Mouse (Mus musculus): ENCODE measurements at regions not wholly inside any gene's neighbourhood (a gene's known extent, or its start where the extent isn't known, plus 50 kb on each side); places are given as distances from the start of the nearest gene placed in this dataset.

- H3K27me3 ChIP-seq (ENCODE audit: control insufficient read depth, insufficient read depth, low read length), result no peaks in the 10 kb centered on the region; the same call in 1 of the 2 replicates
- WGBS, result 85% methylated on average over 8 of the region's 8 CpGs
- TF ChIP-seq POLR2A (IDR thresholded peaks at IDR 0.05; ENCODE audit: borderline replicate concordance, insufficient read depth, low read length) (no peak), CTCF (IDR thresholded peaks at IDR 0.05; ENCODE audit: borderline replicate concordance, insufficient read depth, low read depth, low read length) (no peak)
Observed at GRCm38 (mm10) chr10:120587854-120588633, 111.8 kb upstream of the Hmga2 start.

GRCm38 (mm10) chr10:120587179-120587578 is 110.9 kb upstream of the Hmga2 start:
- Histone ChIP-seq H3K27me3 (ENCODE audit: control insufficient read depth, insufficient read depth, low read length) (no peaks in the 10 kb centered on the region; the same call in 1 of the 2 replicates), H3K4me1 (ENCODE audit: control insufficient read depth, insufficient read depth, low read length) (no peaks in the 10 kb centered on the region), H3K27ac (ENCODE audit: insufficient read depth, low read length) (no peak overlapping the region), H3K4me3 (replicated peaks; ENCODE audit: insufficient read depth, low read depth, low read length) (no peak overlapping the region)
- peak; percentile 20; the same call in 1 of the 2 replicates for TF ChIP-seq CTCF (IDR thresholded peaks at IDR 0.05; ENCODE audit: borderline replicate concordance, insufficient read depth, low read depth, low read length)
- no peak for TF ChIP-seq POLR2A (IDR thresholded peaks at IDR 0.05; ENCODE audit: borderline replicate concordance, insufficient read depth, low read length)
- peak; percentile 19 to 35 for DNase-seq
- 93% methylated on average over 3 of the region's 3 CpGs for WGBS

More at GRCm38 (mm10) chr10:120587854-120588633, 111.8 kb upstream of the Hmga2 start:
- DNase-seq, result no peak
- Histone ChIP-seq H3K4me1 (ENCODE audit: control insufficient read depth, insufficient read depth, low read length) (no peaks in the 10 kb centered on the region), H3K27ac (ENCODE audit: insufficient read depth, low read length) (no peak overlapping the region), H3K4me3 (replicated peaks; ENCODE audit: insufficient read depth, low read depth, low read length) (no peak overlapping the region)

GRCm38 (mm10) chr10:120582497-120582896 is 106.2 kb upstream of the Hmga2 start:
- Histone ChIP-seq H3K4me3 (replicated peaks; ENCODE audit: insufficient read depth, low read depth, low read length) (no peak overlapping the region), H3K27ac (ENCODE audit: insufficient read depth, low read length) (no peak overlapping the region), H3K4me1 (ENCODE audit: control insufficient read depth, insufficient read depth, low read length) (no peaks in the 10 kb centered on the region; the same call in 1 of the 2 replicates), H3K27me3 (ENCODE audit: control insufficient read depth, insufficient read depth, low read length) (no peaks in the 10 kb centered on the region; the same call in 1 of the 2 replicates)
- DNase-seq, result no peak
- TF ChIP-seq CTCF (IDR thresholded peaks at IDR 0.05; ENCODE audit: borderline replicate concordance, insufficient read depth, low read depth, low read length) (no peak), POLR2A (IDR thresholded peaks at IDR 0.05; ENCODE audit: borderline replicate concordance, insufficient read depth, low read length) (no peak)
- WGBS, result 9% methylated on average over 7 of the region's 7 CpGs

- H3K4me3 ChIP-seq (replicated peaks; ENCODE audit: insufficient read depth, low read depth, low read length), result no peak overlapping the region
- no peak for DNase-seq
- no peaks in the 10 kb centered on the region; the same call in 1 of the 2 replicates for H3K4me1 ChIP-seq (ENCODE audit: control insufficient read depth, insufficient read depth, low read length)
- WGBS, result 17% methylated on average over 6 of the region's 6 CpGs
- no peak for TF ChIP-seq POLR2A (IDR thresholded peaks at IDR 0.05; ENCODE audit: borderline replicate concordance, insufficient read depth, low read length)
- no peak for TF ChIP-seq CTCF (IDR thresholded peaks at IDR 0.05; ENCODE audit: borderline replicate concordance, insufficient read depth, low read depth, low read length)
- H3K27ac ChIP-seq (ENCODE audit: insufficient read depth, low read length), result no peak overlapping the region
- no peaks in the 10 kb centered on the region; the same call in 1 of the 2 replicates for H3K27me3 ChIP-seq (ENCODE audit: control insufficient read depth, insufficient read depth, low read length)
Observed at GRCm38 (mm10) chr10:120581547-120581946, 105.3 kb upstream of the Hmga2 start.

DNA sequence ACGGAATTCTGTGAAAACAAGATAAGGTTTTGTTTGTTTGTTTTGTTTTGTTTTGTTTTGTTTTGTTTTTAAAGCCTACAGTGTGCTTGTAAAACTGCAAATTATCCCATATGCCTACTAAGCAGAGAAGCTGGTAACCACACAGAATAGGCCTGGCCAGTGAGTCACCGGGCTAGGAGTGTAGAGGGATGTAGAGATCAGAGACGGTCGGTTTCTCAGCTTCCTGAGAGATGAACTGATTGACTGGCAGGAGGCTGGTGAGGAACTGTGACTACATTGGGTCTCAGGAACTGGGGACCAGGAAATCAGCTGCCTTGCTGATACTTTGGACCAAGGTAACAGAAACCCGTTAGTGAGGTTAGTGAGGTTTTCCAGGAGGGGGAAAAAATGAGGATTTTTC is 100.6 kb upstream of the Hmga2 start:
- TF ChIP-seq CTCF (IDR thresholded peaks at IDR 0.05; ENCODE audit: borderline replicate concordance, insufficient read depth, low read depth, low read length) (no peak), POLR2A (IDR thresholded peaks at IDR 0.05; ENCODE audit: borderline replicate concordance, insufficient read depth, low read length) (no peak)
- H3K4me3 ChIP-seq (replicated peaks; ENCODE audit: insufficient read depth, low read depth, low read length), result no peak overlapping the region

DNA sequence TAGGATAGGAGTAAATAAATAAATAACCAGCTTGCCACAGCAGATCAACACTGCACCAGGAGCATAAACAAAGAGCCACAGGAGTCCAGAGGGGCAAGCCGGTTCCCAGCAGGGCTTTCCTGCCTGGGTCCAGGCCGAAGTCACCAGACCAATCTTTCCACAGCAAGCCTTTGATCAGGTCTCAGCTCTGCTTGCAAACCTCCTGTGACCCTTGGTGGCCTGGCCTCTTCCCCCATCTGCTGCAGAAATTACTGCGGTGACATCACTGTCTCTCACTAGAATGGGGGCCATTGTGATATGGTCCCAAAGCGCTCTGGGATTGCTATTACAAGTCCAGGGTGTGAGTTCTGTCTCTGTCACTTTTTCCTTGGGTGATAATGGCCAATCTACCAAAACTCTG is 99.9 kb upstream of the Hmga2 start:
- H3K27me3 ChIP-seq (ENCODE audit: control insufficient read depth, insufficient read depth, low read length), result no peaks in the 10 kb centered on the region; the same call in 1 of the 2 replicates
- no peak for TF ChIP-seq CTCF (IDR thresholded peaks at IDR 0.05; ENCODE audit: borderline replicate concordance, insufficient read depth, low read depth, low read length)
- TF ChIP-seq POLR2A (IDR thresholded peaks at IDR 0.05; ENCODE audit: borderline replicate concordance, insufficient read depth, low read length), result no peak
- no peak overlapping the region for H3K4me3 ChIP-seq (replicated peaks; ENCODE audit: insufficient read depth, low read depth, low read length)
- DNase-seq, result no peak
- 54% methylated on average over 4 of the region's 4 CpGs for WGBS
- H3K4me1 ChIP-seq (ENCODE audit: control insufficient read depth, insufficient read depth, low read length), result no peaks in the 10 kb centered on the region
- no peak overlapping the region for H3K27ac ChIP-seq (ENCODE audit: insufficient read depth, low read length)

More for the DNA sequence above, 100.6 kb upstream of the Hmga2 start:
- WGBS, result 91% methylated on average over 5 of the region's 5 CpGs
- no peak overlapping the region for H3K27ac ChIP-seq (ENCODE audit: insufficient read depth, low read length)
- H3K27me3 ChIP-seq (ENCODE audit: control insufficient read depth, insufficient read depth, low read length), result no peaks in the 10 kb centered on the region; the same call in 1 of the 2 replicates
- DNase-seq, result no peak
- no peaks in the 10 kb centered on the region; the same call in 1 of the 2 replicates for H3K4me1 ChIP-seq (ENCODE audit: control insufficient read depth, insufficient read depth, low read length)

- Histone ChIP-seq H3K4me1 (ENCODE audit: control insufficient read depth, insufficient read depth, low read length) (no peaks in the 10 kb centered on the region), H3K27ac (ENCODE audit: insufficient read depth, low read length) (no peak overlapping the region), H3K4me3 (replicated peaks; ENCODE audit: insufficient read depth, low read depth, low read length) (no peak overlapping the region), H3K27me3 (ENCODE audit: control insufficient read depth, insufficient read depth, low read length) (no peaks in the 10 kb centered on the region)
- WGBS, result 42% methylated on average over 6 of the region's 6 CpGs
- DNase-seq, result no peak
- TF ChIP-seq CTCF (IDR thresholded peaks at IDR 0.05; ENCODE audit: borderline replicate concordance, insufficient read depth, low read depth, low read length) (no peak), POLR2A (IDR thresholded peaks at IDR 0.05; ENCODE audit: borderline replicate concordance, insufficient read depth, low read length) (no peak)
Observed at GRCm38 (mm10) chr10:120571340-120571739, 95.1 kb upstream of the Hmga2 start.

GRCm38 (mm10) chr10:120565992-120566391 is 89.7 kb upstream of the Hmga2 start:
- no peaks in the 10 kb centered on the region; the same call in 1 of the 2 replicates for H3K4me1 ChIP-seq (ENCODE audit: control insufficient read depth, insufficient read depth, low read length)
- TF ChIP-seq CTCF (IDR thresholded peaks at IDR 0.05; ENCODE audit: borderline replicate concordance, insufficient read depth, low read depth, low read length), result no peak
- TF ChIP-seq POLR2A (IDR thresholded peaks at IDR 0.05; ENCODE audit: borderline replicate concordance, insufficient read depth, low read length), result no peak
- no peaks in the 10 kb centered on the region; the same call in 1 of the 2 replicates for H3K27me3 ChIP-seq (ENCODE audit: control insufficient read depth, insufficient read depth, low read length)
- no peak for DNase-seq
- H3K27ac ChIP-seq (ENCODE audit: insufficient read depth, low read length), result no peak overlapping the region
- H3K4me3 ChIP-seq (replicated peaks; ENCODE audit: insufficient read depth, low read depth, low read length), result no peak overlapping the region
- WGBS, result 98% methylated on average over 4 of the region's 4 CpGs

All from cerebellum, adult 2 months (tissue).